Mouse (Mus musculus) kidney, adult 11 months (tissue): ENCODE measurements at regions not wholly inside any gene's neighbourhood (a gene's known extent, or its start where the extent isn't known, plus 50 kb on each side); places are given as distances from the start of the nearest gene placed in this dataset.
"Not testable (repeated sequence)": the region's sequence is repeated elsewhere in the genome, so short reads cannot be mapped to it uniquely, and the experiment has no call there.

Experiments
- DNase-seq: peaks from one replicate; pipeline ENCODE4 v3.0.0; 2022

DNA sequence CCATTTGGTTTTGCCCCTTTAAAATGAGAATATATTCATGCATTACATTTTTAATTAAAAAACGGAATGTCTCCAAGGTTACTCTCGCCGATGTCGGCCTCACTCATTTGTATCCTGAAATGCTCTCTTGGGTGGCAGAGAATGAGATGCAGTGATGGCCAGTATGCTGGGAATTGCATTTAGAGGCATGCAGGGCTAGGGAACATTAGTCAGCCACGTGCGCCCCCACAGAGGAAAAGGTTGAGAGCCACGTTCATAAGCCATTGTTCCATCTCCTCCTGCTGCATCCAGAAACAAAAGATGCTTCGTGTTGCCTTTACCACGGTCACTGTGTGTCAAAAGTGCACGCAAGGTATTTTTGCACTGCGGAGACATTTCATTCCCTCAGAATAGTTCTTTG is 172.9 kb upstream of the Pmfbp1 start:
- DNase-seq, result no peak

- no peak for DNase-seq
Measured at GRCm38 (mm10) chr8:109323351-109323750, 170.5 kb upstream of the Pmfbp1 start.

- DNase-seq, result no peak
Measured at GRCm38 (mm10) chr8:109324241-109324640, 169.6 kb upstream of the Pmfbp1 start.

DNA sequence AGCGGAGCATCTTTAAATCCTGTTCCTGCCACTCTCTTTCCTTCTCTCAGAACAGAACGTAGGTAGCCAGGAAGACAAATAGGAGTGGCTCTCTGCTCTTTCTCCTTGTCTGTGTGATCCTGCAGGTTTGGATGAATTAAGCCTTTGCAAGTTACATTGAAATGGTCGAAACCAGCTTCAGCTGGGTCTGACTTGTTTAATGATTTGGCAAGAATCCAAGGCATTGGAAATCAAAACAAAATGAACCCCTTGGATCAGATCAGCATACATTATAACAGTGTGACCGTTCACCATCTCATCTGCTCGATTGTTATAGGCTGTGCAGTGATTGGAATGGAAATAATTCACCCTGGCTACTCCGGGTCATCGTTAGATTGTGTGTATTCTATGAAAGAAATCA is 157.6 kb upstream of the Pmfbp1 start:
- no peak for DNase-seq

GRCm38 (mm10) chr8:109338220-109338835 is 155.5 kb upstream of the Pmfbp1 start:
- no peak for DNase-seq

GRCm38 (mm10) chr8:109340647-109341046 is 153.2 kb upstream of the Pmfbp1 start:
- not testable (repeated sequence) for DNase-seq

- DNase-seq, result no peak
Measured at GRCm38 (mm10) chr8:109355168-109355567, 138.7 kb upstream of the Pmfbp1 start.

GRCm38 (mm10) chr8:109359396-109360051 is 134.3 kb upstream of the Pmfbp1 start:
- no peak for DNase-seq

DNA sequence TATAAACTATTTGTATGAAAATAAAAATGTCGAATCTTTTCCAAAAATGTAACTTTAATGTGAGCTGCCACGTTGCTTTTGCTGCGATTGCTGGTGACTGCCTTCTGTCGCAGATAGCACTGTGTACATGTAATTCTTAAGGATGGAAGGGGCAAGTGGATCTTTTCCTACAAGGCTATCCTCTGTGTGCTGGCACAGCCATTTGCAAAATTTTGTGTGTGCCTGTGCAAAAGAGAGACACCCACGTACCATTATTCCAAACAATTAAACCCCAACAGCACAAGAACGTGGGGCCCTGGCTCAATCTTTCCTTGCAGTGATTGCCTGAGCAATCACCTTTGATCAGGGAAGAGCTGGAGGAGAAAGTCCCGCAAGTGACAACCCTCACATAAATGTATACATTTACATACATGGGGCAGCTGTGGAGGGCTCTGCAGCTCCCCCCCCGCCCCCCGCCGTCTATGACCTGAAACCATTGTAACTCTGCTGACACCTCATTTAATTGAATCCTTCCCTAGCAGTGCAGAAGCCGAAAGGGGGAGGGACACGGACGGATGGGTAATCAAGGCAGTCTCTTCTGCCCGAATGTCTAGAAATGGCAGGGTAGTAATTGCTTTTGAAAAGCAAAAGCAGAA is 133.6 kb upstream of the Pmfbp1 start:
- no peak for DNase-seq

DNA sequence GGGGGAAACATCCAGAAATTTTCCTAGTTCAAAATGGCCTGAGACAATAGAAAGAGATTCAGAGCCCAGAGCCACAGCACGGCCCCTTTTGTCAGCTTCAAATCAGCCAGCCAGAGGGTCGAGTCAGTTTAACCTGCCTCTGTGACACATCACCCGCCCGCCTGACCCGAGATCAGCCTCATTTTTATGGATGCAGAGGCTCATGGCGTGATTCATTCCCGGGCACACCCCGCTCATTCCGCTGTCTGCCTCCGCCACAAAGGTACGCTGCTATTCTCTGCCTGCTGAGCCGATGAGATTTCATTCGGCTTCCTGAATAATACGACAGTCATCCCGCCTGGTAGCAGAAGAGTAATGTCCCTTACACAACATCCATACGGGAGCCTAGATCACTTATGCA is 132.9 kb upstream of the Pmfbp1 start:
- no peak for DNase-seq

DNA sequence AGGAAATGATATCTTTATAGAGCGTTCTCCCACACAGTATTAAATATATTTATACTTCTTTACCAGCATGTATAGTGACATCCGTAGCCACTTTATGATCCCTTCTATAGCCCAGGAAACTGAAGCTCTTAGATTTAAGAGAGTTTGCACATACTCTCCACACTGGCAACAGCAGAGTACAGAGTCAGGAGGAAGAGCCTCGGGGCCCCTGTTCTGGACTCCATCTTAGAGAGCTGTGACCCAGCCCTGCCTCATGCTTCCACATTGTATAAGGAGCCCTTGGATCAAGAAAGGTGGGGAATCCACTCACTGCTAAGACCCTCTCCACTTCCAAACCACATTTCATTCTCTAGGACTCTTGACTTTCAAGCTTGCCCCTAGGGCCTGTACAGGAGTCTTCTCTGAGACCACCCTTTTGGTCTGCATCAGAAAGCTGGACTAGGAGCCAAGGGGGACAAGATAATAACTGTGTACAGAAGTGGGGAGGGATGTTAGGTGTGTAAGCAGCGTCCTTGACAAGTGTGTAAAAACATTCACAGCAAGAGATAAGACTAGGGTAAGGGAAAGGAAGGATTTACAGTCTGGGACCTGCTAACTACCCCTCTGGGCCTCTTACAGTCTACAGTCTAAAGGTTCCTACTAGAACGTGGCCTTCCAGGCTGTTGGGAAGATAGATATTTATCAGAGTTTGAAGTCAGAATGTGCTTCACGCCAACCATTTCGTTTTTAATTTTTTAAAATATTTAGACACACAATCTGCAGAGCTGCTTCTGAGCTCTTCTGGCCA is 132.1 kb upstream of the Pmfbp1 start:
- no peak for DNase-seq

GRCm38 (mm10) chr8:109363185-109363845 is 130.5 kb upstream of the Pmfbp1 start:
- no peak for DNase-seq

DNA sequence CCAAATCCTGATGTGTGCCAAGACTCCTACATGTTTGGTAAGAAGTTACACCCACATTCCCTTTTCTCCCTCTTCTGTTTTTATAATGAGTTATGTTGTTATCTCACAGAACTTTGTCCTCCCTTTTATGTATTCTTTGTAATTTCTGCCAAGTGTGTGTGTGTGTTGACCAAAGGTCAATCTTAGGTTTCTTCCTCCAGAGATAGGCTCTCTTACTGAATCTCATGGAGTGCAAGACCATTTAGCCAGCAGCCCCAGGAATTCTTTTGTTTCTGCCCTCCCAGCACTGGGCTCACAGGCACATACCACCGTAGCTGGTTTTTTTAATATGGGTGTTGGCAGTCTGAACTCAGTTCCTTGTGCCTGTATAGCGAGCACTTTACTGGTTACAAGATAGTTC is 119.8 kb upstream of the Pmfbp1 start:
- DNase-seq, result no peak

DNA sequence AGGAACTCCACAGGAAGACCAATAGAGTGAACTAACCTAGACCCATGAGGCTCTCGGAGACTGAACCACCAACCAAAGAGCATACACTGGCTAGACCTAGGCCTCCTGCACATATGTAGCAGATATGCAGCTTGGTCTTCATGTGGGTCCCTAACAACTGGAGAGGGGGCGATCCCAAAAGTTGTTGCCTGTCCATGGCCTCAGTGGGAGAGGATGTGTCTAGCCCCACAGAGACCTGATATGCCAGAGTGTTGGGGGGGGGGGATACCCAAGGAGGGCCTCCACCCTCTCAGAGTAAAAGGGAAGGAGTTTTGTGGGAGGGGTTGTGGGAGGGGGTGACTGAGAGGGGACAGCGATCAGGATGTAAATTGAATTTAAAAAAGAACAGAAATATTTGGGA is 108.9 kb upstream of the Pmfbp1 start:
- DNase-seq, result no peak

- DNase-seq, result no peak
Measured at GRCm38 (mm10) chr8:109395133-109395855, 98.5 kb upstream of the Pmfbp1 start.

DNA sequence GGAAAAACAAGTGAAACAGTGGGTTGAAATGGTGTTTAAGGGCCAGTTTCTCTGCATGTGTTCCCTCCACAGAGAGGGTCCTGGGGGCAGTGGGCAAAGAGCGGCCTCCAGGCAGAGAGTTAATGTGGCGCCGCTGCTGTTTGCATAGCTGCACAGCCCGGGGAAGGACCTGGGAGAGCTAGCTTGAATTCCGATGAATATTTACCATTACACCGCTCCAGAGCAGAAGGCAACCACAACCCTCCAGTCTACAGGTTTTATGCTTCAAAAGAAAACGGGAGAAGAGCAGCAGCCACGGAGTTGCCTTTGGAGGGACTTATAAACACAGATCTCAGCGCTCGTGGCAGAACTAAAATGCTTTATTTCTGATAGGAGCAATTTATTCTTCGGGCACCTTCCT is 94.2 kb upstream of the Pmfbp1 start:
- DNase-seq, result no peak

- no peak for DNase-seq
Measured at GRCm38 (mm10) chr8:109400192-109400591, 93.6 kb upstream of the Pmfbp1 start.

DNA sequence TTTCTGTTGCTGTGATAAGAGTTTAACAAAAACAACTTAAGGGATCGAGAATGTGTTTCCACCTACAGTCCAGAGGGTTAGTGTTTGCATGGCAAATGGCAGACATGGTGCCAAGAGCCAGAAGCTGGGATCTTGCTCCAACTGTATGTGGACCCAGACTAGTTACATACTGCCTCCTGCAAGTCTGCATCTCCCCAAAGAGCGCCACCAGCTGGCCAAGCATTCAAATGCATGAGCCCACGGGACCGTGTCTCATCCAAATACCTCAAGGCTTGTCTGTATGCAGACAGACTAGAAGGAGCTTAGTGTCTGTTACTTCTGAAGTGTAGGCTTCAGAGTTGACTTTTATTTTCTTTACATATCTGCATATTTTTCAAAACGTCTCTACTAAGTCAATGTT is 85.9 kb upstream of the Pmfbp1 start:
- no peak for DNase-seq

DNA sequence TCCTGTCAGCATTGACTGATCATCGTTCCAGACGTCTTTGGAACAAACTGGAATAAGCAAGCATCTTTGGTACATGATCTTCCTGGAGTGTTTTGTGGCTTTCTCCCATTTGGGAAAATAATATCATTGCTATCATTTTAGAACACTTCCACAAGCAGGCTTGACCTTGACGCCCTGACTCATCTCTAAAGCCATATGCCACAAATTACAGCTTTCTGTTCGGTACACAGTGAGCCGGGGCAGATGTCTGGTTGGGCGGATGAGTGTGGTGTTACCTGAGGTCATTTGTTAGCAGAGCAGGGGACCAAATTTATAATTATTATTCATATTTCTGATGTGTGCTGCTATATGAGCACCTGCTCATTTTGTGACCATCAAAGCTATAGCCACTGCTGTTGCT is 83.3 kb upstream of the Pmfbp1 start:
- no peak for DNase-seq

DNA sequence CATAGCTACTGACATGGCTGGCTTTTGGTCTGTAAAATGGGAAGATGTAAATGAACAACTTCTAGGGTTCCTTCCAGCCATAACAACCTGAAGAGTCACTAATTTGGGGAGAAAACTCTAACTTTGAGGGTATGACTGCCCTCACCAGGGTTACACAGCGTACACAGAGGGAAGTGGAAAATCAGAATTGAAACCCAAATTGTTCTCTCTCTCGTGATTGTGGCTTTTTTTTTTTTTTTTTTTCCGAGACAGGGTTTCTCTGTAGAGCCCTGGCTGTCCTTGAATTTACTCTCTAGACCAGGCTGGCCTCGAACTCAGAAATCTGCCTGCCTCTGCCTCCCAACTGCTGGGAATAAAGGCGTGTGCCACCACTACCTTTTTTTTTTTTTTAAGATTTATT is 80.4 kb upstream of the Pmfbp1 start:
- DNase-seq, result no peak

DNA sequence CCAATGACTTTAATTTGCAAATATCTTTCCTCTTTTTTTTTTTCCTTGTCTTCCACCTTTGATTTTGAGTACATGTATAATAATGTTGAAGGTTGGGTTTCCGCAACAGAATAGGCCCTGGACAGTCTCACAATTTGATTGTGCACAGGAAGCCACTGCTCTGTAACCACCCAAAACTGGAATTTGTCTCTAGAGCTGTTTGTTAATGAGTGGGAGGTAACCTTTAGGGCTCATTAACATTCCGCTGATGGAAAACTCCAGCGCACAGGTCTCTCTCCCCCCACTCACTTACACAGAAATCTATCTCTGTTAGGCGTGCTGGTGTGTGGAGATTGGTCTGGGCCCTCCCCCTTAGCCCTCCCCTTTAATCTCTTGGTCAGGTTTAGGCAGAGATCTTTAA is 78.5 kb upstream of the Pmfbp1 start:
- no peak for DNase-seq

DNA sequence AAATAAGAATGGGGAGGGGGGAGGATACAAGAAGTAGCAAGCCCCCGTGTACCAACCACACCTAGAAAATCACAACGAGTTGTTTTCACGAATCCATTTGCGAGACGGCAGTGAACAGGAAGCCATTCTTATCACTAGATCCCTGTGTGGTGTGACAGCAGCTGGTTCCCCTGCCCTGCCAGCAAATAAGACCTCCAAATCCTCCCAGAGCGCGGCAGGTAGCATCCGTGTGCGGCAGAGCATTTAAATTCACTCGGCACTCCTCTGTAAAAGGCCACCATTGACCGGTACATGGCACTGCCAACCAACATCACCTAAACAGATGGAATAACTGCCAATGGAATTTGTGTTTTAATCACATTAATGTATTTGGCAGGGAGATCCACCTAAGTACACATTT is 77.9 kb upstream of the Pmfbp1 start:
- DNase-seq, result no peak
